Mouse (Mus musculus) inflammation-experienced regulatory T-cells, adult 6 months (primary cell): ENCODE measurements around the gene Sh2d7. TPM values are rescaled to one million over a fixed set of nuclear protein-coding genes. Genes with fewer than 3 reads are reported as not detected.
"Not testable (repeated sequence)": the region's sequence is repeated elsewhere in the genome, so short reads cannot be mapped to it uniquely, and the experiment has no call there.

Experiments used
- ATAC-seq: one replicate; pipeline ENCODE4 v1.8.0; 2017
- polyA plus RNA-seq, 3 experiments: library from polyadenylated mRNA; unstranded; fragments of 100-300 nt; shearing (Covaris generic); gene quantifications; one replicate each; pipeline ENCODE4 v1.2.1; 2017

The Sh2d7 gene
- polyA plus RNA-seq, 3 experiments from 2014 or later = not detected

GRCm38 (mm10) chr9:54544954-54545315 lies 6.2 kb downstream of the Sh2d7 start:
- no peak for ATAC-seq

- ATAC-seq = no peak
These were observed 8.8 kb downstream of the Sh2d7 start for GRCm38 (mm10) chr9:54547536-54547935.

- no peak for ATAC-seq
These were observed 10.6 kb downstream of the Sh2d7 start for GRCm38 (mm10) chr9:54549433-54549832.

GRCm38 (mm10) chr9:54552409-54552808 lies 13.6 kb downstream of the Sh2d7 start:
- no peak for ATAC-seq

DNA sequence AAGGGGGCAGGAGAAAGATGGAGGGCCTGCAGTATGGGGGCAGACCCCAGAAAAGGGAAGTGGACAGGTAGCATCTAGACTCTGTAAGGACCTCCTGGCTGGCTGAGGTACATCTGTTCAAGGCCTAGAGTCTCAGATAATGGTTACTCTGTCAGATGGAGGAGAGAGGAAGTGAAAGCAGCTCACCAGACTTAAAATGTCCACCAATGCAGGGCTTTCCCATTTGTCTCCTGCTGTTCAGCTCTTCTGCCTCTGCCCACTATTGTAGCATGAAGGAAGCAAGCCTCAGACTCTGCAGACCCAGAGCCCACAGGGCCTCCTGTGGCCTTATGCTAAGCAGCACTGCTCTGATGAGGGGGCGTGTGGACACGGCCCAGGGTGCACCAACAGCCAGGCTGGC lies 16.3 kb downstream of the Sh2d7 start:
- ATAC-seq = no peak

GRCm38 (mm10) chr9:54558731-54559130 lies 19.9 kb downstream of the Sh2d7 start:
- no peak for ATAC-seq

DNA sequence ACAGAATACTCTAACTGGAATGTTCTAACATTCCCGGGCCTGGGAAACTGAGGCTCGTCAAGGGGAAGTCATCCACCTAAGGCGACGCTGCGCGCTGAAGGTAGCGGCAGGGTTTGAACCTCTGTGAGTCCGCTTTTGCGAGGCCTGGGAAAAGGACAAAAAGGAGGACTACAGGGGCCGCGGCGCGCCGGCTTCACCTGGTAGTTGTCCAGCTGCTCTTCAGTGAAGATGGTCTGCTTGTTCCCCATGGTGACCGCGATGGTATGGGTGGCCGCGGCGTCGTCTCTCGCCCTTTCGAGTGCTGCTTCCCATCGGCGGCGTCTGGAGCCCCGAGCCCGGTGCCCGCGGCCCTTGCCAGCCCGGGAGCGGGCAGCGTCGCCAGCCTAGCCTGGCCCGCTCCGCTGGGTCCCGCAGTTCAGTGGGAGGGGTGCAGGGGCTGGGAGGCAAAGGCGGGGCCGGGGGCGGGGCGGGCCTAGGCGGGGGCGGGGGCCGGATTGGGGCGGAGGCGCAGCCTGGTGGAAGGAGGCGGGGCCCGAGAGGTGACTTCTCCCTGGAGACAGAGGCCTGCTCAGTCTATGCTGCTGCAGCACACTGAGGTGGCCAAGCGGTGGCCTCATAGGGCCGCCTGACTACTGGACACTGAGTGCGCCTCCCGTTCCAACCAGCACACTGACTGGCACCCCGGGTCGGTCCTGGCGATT lies 21.1 kb downstream of the Sh2d7 start, which contains the start of gene Cib2:
TSS of gene Cib2 (minus strand) at position 448 of the 701 bp plus-strand sequence.
- peak; percentile 75 for ATAC-seq

DNA sequence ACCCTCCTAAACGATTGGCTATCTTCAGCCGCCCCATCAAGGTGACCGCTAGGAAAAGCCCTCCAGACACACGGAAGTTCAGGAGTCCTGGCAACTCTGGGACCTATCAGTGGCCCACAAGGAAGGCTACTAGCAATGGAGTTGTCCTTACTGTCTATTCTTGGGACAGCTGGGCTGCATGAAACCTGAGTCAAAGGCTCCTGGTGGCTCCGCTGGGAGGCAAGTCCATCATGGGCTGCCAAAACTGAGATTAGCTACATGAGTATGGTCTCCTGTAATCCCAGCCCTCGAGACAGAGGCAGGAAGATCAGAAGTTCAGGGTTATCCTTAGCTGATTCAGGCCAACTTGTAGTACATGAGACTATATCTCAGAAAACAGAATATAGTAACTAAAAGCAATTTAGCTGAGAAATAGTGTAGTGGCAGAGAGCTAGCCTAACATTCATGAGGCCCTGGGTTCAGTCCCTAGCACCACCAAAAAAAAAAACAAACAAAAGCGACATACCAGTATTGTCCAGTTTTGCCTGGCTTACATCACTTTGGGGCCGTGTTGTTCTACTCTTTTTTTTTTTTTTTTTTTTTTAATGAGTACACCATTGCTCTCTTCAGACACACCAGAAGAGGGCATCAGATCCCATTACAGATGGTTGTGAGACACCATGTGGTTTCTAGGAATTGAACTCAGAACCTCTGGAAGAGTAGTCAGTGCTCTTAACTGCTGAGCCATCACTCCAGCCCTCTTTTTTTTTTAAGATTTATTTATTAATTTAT lies 22.2 kb downstream of the Sh2d7 start:
- ATAC-seq = no peak

GRCm38 (mm10) chr9:54566958-54567357 lies 28.2 kb downstream of the Sh2d7 start:
- ATAC-seq = no peak

DNA sequence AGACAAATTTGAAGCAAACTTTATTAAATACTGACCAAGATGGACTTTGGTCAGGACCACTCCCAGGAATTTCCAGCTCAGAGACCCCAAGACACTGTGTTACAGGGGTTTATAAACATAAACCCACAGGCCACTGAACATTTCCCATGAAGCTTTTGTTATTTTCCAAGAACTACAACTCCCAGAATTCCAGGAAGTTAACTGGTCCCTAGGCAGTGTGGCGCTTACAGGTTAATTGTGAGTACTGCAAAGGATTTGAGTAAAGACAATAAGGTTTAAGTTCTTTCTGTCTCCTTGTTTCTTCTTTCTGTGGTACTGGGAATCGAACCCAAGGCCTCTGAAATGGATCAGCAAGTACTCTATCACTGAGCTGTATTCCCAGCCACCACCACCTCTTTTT lies 29.9 kb downstream of the Sh2d7 start:
- no peak for ATAC-seq

GRCm38 (mm10) chr9:54571130-54571839 lies 32.5 kb downstream of the Sh2d7 start:
- ATAC-seq = no peak

DNA sequence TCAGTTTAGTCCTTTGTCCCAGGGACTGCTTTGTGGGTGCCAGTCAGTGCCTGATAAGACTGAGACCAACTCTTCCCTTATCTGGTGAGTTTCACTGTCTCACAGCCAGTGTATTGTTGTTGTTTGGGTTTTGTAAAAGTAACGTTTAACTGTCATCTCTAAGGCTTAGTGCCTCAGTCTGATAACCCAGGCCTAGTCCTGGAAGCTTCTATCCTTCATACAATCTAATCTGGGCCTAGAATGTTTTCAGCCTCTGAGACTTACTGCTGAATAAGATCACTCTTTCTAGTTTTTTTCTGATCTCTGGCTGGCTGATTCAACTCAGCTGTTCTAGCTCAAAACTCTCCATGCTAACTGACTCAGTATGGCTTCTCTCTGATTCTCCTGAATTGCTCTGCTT lies 44.9 kb downstream of the Sh2d7 start:
- ATAC-seq = no peak

DNA sequence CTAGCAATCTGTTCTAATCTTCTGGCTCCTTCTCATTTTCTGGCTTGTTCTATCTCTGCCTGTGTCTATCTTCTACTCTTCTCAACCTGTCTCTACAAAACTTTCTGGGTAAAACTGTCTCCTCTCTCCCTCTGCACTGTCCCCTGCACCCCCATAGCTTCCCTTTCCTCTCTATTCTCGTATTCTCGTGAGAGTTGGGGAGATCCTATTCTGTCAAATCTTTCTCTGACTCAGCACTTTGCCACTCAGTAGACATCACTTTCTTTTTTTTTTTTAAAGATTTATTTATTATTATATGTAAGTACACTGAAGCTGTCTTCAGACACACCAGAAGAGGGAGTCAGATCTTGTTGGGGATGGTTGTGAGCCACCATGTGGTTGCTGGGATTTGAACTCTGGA lies 45.3 kb downstream of the Sh2d7 start:
- not testable (repeated sequence) for ATAC-seq

DNA sequence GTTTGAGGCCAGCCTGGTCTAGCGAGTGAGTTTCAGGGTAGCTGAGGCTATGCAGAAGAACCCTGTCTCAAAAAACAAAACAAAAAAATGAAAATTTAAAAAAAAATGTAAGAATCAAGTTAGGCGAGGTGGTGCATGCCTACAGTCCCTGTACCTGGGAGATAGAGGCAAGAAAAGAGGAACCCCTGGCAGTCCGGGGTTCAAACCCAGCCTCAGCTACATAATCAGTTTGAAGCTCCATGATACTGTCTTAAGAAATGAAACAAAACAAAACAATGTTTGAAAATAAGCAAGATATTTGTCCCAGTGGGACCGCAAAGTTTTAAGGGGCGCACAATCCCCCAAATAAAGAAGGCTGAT lies 47.0 kb downstream of the Sh2d7 start:
- peak; percentile 16 for ATAC-seq

DNA sequence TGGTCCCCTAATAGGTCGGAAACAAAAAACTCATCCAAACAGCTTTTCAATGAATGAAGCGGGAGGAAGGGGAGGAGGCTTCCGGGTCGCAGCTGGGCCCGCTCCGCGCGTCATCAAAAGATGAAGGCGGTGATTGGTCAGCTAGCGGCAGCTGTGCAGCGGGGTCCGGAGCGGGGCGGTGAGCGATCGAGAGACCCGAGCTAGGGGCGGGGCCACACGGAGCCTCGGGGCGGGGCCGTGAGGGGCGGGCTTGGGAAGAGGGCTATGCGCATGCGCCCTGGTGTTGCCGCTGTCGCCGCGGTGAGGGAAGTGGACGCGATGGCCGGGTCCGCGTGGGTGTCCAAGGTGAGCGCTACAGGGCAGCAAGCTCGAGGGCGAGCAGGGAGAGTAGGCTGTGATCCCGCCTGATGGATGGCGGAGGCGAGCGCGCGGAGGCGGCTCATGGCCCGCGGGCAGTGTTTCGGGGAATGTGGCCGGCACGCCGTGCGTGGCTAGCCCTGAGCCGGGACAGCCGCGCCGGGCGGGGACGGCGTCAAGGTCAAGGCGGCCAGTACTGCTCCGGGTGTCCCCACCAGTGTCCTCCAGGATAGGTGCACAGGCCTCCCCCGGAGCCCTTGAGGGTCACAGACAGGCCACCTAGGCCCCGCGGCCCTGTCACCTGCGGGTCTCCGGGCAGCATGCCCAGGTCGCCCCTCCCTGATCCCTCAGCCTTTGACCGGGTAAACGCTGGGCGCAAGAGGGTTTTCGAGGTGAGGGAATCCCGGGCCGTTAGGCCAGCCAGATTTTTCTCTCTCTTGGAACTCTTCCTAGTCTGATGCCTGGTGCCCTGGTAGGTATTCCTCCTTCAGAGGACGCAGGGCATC lies 47.6 kb downstream of the Sh2d7 start, which contains the start of gene Idh3a:
TSS of gene Idh3a (plus strand) at position 136 of the 863 bp plus-strand sequence.
- peak; percentile 98 for ATAC-seq

GRCm38 (mm10) chr9:54587863-54588262 lies 49.1 kb downstream of the Sh2d7 start:
- no peak for ATAC-seq

GRCm38 (mm10) chr9:54593652-54594051 lies 54.9 kb downstream of the Sh2d7 start:
- not testable (repeated sequence) for ATAC-seq

Other genes with a start within 250 kb of the Sh2d7 start
- under 1 TPM; 0.09 to 0.23 (median 0.18) TPM for gene Dmxl2, start 37.4 kb upstream of the Sh2d7 start, polyA plus RNA-seq
- 1 to 10 TPM in 1 of 3 experiments, under 1 TPM in 2; 0.55 to 4.9 (median 0.96) TPM for gene Cib2, start 21.2 kb downstream of the Sh2d7 start, polyA plus RNA-seq
- 100 to 1,000 TPM; 110 to 244 (median 135) TPM for gene Idh3a, start 47.4 kb downstream of the Sh2d7 start, polyA plus RNA-seq
- gene Acsbg1, start 122.9 kb downstream of the Sh2d7 start, polyA plus RNA-seq = 10 to 100 TPM; 59.4 to 69.2 (median 67.4) TPM
- 1 to 10 TPM; 3.7 to 8.5 (median 5.6) TPM for gene Dnaja4, start 159.9 kb downstream of the Sh2d7 start, polyA plus RNA-seq
- 100 to 1,000 TPM; 119 to 128 (median 127) TPM for gene Wdr61, start 195.5 kb downstream of the Sh2d7 start, polyA plus RNA-seq
- gene Crabp1, start 225.8 kb downstream of the Sh2d7 start, polyA plus RNA-seq = not detected